Mouse (Mus musculus) neutrophil, adult 5-6 weeks (primary cell): ENCODE data around the gene Dnajb8. TPM values are rescaled to one million over a fixed set of nuclear protein-coding genes. Genes with fewer than 3 reads are reported as not detected.

Experiments used
- ATAC-seq: fragments of 151-379, 151-347 bp; 2 replicates; pipeline ENCODE4 v1.8.0; 2017; ENCODE audit warnings: mild to moderate bottlenecking, moderate TSS enrichment; ENCODE audit not compliant: insufficient number of reproducible peaks, poor library complexity, low FRiP score, severe bottlenecking; ENCODE audit errors: extremely low read depth
- total RNA-seq: library from RNA; stranded (forward); fragments of 200-1000 nt; gene quantifications from 2 replicates; pipeline ENCODE4 v1.2.3, GENCODE M21; 2017

The Dnajb8 gene
- not detected in 2 replicates for total RNA-seq

DNA sequence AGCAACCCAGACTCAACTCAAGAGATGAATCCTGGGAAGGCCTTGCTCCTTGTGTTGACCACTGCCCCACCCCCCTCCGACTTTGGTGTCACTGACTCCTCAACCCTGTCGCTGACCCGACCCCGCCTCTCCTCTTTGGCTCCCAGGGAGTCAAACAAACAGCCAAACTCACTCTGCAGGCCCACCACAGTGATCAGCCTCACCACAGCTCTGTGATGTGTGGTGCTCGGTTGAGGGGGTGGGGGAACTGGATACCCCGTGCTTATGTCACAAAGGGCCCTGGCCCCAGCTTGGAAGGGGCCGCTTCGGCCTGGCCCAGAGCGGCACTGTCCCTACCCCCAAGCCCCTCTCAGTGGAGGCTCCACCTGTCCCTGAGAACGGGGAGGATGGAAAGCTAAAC lies at the start of gene Dnajb8:
TSS of gene Dnajb8 (plus strand) at position 301 of the 400 bp plus-strand sequence.
- no peak for ATAC-seq

DNA sequence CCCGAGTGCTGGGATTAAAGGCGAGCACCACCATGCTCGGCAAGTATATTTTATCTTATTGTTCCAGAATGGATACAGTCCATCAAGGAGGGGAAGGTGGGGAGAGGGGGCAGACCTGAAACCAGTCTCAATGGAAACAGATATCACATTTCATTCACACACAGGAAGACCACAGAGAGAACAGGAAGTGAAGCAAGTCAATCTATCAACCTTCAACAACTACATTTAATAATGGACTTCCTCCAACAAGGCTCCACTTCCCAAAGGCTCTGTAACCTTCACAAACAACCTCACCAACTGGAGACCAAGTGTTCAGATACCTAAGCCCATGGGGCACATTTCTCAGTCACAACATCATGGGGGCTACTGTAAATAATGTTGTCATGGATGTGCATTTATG lies 47.9 kb upstream of the Dnajb8 start:
- no peak for ATAC-seq

DNA sequence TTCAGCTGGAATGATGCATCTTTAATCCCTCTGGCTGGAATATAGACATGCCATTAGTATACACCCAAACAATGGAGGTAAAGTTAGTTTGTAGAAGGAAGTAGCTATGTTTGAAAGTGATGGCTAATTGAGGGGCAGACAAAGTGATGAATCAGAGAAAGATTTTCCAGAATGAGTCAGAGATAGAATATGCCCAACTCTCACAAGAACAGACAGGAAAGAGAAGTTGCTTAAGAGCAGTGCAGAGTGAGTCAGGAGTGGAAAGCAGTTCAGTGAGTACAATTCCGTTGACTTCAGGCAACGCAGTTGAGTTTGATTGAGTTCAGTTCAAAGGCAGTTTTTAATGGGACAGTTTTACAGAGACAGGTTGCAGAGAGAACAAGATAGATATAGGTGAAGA lies 47.4 kb upstream of the Dnajb8 start:
- ATAC-seq = no peak

DNA sequence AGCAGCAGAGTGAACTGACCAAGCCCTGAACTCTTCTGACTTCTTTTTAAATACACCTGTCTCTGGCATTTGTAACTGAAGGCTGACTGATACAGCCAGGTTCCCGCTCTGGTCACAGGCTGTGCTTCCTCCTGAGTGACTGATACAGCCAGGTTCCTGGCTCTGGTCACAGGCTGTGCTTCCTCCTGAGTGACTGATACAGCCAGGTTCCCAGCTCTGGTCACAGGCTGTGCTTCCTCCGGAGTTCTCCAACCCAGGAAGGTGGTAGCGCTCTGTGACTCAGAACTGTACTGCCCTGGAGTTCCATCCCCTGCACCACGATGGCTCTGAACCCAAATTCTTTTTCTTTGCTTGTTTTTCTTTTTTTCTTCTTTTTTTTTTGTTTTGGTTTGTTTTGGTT lies 37.4 kb upstream of the Dnajb8 start:
- no peak for ATAC-seq

DNA sequence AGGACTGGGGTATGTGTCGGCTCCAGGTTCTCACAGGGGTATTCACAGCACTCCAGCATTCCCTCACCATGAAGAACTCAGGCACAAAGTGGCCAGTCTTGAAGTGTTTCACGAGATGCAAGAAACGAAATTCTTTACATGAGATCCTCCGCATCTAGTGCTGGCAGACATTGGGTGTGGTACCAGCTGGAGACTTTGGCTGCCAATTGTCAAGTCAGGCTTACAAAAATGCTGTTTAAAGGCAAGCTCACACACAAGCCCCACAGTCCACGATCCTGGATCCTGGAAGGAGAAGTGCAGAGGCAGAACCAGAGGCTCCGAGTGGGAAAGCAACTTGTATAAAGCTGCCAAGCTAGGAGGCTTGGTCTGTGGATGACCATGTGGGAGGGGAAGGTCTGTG lies 33.9 kb upstream of the Dnajb8 start:
- ATAC-seq = no peak

DNA sequence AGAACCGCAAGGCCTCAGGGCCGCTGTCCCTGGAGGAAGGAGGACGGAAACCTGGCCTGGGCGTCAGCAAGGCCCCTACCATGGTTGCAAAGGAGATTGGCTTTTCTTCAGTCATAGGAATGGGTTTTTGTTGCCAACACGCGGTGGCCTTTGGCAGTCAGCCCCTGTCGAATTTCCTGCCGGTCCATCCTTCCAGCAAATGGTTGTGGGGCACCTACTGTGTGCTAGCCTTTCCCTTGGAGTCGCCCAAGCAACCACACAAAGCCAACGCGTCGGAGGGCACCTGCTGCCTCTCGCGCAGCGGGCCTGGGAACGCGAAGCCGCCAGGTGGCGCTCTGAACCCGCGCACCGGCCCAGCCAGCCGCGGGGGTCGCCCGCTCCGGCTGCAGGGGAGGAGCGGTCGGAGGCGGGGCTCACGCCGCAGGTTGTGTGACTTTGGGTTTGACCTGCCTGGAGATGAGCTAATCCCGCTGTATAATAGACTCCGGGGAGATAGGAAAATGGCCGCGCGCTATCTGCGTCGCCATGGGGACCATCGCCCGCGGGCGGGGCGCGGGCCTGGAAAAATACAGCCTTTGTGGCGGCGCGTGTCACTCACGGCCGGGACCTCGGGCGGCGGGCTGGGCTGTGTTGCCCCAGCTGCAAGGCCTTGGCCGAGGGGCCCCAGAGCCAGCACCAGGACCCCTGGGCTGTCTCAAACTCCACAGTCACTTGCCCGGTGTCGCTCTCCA lies 32.6 kb upstream of the Dnajb8 start:
- ATAC-seq = no peak

DNA sequence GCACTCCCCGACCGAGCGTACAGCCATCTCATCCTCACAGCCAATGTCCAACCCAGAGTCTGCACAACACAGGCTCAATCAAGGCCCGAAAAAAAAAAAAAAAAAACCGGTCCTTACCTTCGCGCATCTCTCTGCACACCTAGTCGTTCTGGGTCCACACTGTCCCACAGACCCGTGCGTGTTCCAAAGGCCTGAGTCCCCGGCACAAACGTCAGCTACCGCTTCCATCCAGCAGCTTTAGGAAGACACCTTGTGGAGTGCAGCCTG lies 32.1 kb upstream of the Dnajb8 start:
- ATAC-seq = no peak

DNA sequence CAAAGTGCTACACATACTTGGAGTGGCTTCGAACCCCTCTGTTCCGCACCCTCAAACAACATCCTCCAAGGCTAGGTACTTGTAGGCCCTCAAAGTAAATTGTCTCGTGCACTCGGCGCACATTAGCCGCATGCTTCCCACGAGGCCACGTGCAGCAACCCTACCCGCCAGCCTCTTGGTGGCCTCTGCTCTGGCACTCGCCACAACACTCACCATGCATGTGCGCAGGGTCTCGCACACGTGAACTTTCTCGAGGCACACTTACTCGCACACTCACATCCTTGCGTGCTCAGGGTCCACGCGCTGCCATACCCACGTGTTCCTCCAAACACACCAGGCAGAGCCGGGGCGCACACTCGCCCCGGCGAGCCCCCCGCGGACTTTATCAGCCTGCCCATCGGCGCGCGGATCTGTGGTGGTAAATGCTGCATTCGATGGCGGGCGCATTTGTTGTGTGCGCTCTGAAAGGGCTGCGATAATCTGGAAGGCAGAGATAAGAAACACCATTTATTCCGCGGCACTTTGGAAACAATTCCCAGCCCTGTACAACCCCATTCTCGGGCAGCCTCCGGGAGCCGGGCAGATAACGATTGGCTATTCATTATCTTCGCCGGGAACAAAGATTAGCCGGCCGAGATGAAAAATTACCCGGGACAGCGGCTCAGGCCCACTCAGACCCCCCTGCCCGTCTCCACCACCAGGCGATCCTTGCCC lies 31.6 kb upstream of the Dnajb8 start:
- no peak for ATAC-seq

DNA sequence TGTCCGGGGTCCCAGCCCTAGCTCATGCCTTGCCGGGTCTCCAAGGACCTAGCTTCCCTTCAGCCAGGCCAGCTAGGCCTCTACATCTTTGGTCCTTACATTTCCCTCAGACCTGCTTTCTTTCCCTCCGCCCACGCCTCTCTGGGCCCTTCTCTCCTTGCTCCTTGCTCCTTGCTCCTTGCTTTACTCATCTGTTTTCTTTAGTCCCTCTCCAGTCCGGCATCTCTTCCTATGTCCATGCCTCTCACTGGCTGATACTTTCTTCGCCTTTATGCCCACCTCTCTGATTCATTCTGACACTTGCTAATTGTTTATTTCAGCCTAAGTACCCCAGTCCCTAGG lies 31.1 kb upstream of the Dnajb8 start:
- no peak for ATAC-seq

DNA sequence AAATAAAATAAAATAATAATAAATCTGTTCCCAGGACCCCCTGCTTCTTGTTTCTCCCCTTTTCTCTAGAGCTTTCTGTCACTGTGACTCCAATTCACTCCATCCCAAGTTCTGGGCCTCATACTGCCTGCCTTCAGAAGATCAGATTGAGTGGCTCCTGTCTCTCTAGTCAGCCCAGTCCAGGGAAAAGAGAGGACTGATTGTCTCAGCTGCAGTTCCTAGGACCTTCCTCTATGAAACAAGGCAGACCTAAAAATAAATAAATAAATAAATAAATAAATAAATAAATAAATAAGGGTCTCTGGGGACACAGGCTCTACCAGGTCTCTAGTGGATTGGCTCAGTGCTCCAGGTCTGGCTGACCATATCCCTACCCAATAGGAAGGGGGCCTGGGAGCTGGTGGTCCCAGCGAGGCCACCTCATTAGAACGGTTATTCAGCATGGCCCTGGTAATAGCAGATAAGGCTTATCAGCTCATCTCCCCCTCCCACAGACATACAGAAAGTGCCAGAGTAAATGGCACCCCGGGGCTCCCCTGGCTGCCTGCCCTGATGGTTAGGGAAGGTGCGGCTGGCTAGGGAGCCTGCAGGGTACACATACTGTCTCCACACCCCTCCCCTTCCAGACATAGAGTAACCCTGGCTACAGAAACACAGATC lies 30.5 kb upstream of the Dnajb8 start:
- ATAC-seq = no peak

DNA sequence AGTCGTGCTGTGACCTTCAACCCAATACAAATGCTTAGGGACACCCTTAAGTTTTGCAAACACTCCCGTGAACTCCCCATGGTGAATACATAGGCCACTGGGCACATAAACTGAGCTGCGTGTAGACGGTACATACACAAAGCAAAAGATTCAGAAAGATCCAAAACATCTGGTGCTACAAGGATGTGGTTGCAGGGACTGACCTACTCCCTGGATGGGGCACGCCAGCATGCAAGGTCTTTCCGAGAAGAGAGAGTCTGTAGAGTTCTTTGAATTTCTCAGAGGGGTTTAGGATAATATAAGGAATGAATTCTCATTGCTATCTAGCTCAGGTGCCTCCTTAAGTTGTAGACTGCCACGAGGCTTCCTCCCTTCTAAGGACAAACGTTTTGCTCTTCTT lies 29.3 kb upstream of the Dnajb8 start:
- no peak for ATAC-seq

DNA sequence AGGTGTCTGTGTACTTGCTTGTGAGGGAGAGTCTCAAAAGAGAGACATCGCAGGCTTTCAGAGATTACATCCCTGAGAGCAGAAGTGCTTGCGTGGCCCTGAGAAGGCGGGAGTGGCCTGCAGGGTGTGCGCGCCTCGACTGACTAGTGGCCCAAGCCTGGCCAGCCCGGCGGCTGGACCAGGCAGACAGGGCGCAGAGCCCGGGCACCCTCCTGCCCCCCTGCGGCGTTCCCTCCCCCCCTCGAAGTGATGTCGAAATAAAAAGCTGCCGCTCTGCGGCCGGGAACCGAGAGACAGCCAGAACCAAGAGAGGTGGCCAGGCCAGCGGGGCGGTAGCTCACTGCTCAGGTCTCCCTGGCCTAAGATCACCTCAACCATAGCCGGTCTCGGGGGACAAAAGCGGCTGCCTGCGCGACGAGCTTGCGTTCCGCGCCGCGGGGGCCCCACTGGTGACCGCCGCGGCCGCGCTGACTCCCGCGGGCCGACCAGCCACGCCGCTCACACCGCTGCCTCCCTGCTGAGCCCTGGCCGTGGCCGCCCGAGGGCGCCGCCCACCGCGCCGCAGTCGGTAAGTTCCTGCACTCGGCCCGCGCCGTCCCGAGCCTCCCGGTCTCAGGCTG lies 28.5 kb upstream of the Dnajb8 start, which contains the start of gene Gata2:
TSS of gene Gata2 (plus strand) at position 459 of the 620 bp plus-strand sequence.
- ATAC-seq = no peak

DNA sequence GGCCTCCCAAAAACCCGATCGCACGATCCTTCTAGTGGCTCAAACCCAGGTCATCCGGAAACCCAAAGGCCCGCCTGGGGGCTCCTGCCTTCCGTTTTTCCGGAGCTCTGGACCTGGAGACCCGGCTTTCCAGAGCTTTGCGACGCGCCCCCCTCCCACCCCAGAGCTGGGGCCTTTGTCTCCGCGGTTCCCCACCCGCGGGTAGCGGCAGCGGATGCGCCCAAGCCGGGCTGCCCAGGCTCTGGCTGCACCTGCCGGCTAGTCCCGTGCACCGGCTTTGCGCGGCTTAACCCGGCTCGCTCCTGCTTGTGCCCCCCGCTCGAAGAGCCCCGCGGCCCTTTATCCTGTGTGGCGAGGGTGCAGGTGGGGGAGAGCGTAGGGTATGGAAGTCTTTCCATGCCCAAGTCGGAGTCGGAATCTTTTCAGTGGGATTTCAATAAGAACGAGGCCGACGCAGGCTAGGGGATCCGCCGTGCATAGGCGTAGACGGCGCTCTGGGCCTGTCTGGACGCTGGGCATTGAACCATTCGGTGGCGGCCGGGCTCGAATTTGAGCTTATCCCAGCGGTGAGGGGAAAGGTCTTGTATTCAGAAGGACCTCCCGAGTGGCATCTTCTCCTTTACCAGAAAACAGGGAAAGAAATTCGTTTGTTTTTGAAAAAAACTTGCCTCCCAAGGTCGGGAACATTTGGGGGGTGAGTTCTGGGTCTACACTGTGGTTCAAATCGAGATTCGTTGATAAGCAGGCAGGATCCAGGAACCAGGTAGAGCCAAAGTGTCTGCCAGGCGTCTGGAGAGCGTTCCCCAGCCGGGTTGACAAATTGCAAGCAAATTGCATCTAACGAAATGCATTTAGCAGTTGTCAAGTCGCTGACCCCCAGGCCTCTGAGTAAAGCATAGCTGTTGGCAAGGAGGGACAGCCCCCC lies 27.8 kb upstream of the Dnajb8 start:
- no peak for ATAC-seq

DNA sequence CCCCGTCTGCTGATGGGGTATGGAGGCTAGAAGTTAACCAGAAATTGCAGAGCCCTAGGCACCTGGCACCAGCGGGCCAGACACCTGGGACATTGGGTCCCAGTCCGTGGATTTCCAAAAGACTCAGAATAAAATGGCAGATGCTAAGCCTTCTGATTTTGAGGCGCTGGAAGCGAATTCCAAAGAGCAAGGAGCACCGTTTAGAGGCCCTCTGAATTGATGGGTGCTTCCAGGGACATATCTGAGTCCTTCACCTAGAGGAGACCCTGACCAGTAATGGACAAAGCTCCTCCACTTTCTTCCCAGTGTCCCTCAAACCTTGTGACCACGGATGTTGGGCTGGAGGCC lies 27.1 kb upstream of the Dnajb8 start:
- ATAC-seq = no peak

DNA sequence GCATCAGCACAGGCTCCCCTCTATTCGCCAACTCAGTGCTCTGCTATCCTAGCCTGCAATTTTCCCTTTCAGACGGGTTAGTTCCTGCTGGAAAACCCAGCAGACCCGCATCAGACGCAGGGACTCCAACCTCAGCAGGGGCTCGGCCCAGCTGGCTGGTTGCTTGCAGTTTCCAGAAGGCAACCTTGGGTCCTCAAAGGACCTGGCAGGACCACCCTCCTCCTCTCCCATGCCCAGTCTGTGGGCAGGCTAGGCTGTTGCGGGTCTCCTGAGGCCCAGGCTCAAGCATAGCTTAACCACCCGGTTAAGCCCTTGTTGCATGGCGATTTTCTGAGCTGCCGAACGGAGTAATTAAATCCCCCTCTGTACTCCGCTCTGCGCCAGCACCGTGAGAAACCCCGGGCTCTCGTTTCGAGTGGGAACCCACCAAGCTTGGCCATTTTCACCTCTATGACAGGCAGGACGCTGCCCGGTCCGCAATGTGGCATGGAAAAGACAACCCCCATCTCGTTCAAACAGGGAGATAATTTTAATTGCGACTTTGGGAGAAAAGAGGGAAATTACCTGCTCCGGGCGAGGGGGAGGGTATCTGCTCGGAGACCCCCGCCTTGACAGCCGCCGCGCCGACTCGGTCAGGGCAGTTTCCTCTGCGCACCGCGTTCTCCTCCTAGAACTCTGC lies 25.9 kb upstream of the Dnajb8 start:
- no peak for ATAC-seq

DNA sequence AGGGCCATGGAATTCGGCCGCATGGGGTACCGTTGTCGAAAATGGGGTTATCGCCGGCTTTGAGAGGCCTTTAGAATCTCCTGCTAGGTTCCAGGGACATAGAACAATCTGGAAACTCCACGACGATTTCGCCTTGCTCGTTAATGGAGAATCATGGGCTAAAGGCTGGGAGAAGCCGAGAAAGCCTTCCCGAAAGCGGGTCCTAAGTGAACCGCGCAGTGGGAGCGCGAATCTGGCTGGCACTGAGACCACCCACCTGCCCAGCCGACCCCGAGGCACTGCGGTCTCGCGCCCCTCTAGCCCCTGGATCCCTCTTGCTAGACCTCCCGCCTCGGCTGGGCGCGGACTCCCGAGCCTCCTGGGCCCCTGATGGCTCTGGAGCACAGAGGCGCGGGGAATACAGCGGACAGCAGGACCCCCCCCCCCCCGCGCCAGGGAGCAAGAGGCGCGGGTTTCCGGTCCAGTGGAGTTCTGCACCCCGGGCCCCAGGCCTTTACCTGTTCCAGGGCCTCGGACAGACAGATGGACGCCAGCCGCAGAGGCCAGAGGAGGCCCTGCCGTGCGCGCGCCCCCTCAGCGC lies 25.2 kb upstream of the Dnajb8 start:
- no peak for ATAC-seq

DNA sequence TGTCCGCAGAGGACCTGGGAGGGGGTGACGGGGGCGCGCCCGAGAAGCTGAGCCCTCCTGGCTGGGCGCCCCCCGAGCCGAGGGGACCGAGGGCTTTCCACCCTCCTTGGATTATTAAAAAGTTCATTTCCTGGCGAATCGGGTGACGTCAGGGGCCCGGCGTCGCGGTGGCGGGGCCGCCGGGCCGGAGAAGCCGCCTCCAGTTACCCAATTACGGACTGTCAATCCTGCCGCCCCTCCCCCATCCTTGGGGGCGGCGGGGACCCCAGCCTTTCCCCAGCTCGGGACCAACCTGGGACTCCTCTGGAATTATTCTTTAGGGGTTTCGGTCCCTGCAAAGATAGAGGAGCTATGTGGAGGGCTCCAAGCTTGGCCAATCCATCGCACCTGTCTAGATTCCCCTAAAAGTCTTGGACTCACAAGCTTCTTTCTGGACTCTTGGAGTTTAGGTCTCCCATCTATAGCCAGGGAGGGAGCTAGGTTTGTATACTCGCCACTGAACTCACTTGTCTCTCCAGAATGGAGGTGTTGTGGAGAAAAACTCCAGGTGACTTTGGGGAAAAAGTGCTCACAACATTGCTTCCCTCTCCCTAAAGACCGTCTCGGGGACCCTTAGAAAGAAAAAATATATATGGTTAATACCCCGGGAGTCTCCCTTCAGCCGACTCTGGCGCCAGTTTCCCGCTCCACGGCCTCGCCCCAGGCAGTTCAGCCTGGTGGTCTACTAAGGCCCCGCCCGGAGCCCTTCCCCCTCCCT lies 24.6 kb upstream of the Dnajb8 start:
- no peak for ATAC-seq
